Mouse (Mus musculus): Measurements from ENCODE around the gene Gm10553.
"Not testable (repeated sequence)": the region's sequence is repeated elsewhere in the genome, so short reads cannot be mapped to it uniquely, and the experiment has no call there.

GRCm38 (mm10) chr1:85073099-85073498, 26.9 kb upstream of the Gm10553 start:
- not testable (repeated sequence) for TF ChIP-seq CTCF, POLR2A (IDR thresholded peaks at IDR 0.05; ENCODE audit: insufficient read depth, low read depth, low read length)
